Mouse (Mus musculus) lung, postnatal 0 days (tissue): ENCODE measurements around the gene Fndc3b.

Experiments used
- CTCF ChIP-seq: IDR thresholded peaks from 2 replicates; pipeline ENCODE4 v1.5.1; 2016; ENCODE audit warnings: antibody characterized with exemption, mild to moderate bottlenecking
- EP300 ChIP-seq: IDR thresholded peaks from 2 replicates; pipeline ENCODE4 v1.6.1; 2016; ENCODE audit warnings: antibody characterized with exemption, mild to moderate bottlenecking, control low read depth

DNA sequence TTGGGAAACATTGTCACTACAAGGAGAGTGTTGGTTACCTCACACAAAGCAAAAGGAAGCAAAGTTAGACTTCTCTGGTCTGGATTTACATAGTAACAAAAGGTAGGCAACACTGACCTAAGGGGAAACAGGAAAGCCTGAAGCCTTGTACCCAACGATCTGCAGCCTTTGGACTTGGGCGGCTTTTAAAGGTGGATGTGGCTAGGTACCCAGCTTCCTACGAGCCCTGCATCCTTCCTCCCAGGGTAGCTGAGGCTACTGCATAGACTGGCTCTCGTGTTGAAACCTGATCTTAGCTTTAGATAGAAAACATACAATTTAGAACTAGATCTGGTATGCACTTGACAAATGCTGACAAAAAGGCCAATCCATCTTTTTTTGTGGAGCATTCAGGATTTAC, 2.9 kb upstream of the Fndc3b start:
- TF ChIP-seq CTCF (no peak), EP300 (no peak)
